Mouse (Mus musculus): ENCODE results near the gene Mfap3l.
A peak's percentile ranks its signal among the peaks of the same experiment; 100 is the strongest.
"Not testable (repeated sequence)": the region's sequence is repeated elsewhere in the genome, so short reads cannot be mapped to it uniquely, and the experiment has no call there.

The Mfap3l gene

DNA sequence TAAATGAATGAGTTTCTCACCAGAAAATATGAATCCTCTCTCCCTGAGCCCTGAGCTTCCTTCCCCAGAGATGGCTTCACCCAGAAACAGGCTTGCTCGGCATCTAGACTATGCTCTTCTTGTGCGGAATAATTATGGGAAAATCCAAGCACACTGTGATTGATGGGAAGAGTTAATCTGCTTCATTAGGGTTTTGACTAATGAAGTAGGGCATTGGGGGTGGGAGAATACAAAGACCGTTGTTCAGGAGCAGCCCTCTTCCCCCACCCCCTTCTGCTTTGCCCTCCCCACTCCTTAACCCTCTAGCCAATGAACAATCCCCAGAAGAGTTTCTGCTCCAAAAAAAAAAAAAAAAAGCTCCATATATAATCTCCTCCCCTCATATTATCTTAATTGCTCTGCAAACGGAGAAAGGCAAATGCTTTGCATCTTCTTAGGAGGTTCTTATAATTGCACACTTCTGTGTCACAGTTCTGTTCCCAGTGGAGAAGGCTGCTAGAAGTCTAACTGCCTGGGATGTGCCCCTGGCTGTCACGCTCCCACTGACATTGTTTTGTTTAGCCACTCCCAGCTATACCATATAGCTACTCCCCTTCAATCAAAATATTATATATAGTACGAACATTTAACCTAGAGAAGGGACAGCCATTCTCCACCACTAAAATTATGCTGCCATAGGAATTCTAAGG lies 24.9 kb downstream of the Mfap3l start:
- DNase-seq: no peak

DNA sequence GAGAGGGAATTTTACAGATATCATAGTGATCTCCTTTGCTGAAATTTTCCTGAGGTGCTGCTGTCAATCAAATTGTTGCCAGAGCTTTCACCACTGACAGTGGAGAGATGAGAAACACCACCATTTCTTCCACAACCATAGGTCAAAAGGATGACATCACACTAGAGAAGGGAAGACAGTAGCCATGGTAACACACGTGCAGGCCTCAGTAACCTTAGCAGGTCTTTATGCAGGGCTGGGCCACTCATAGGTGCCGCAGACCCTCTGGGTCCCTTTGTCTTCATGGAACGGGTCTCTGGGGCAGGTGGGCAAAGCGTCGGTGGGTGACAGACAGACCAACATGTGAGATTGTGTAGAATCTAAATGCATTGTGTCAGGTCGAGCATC lies 25.5 kb downstream of the Mfap3l start:
- no peak for DNase-seq

DNA sequence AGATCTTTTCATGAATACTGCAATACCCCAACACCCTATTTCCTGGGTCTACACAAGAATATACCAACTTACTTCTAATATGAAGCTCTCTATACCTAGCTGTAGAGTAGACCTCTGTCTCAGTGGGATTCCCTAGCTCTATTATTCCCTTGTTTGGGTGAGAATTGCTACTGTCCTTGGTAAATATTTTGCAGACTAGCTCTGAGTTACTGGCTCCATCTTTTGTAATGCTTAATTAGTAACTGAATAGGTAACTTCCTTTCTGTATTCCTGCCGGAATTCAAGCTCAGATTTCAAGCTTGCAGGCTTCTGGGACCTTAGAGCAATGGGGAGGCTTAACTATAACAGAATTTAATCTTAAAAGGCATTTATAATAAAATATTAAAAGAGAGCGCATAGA lies 26.1 kb downstream of the Mfap3l start:
- DNase-seq: not testable (repeated sequence)

DNA sequence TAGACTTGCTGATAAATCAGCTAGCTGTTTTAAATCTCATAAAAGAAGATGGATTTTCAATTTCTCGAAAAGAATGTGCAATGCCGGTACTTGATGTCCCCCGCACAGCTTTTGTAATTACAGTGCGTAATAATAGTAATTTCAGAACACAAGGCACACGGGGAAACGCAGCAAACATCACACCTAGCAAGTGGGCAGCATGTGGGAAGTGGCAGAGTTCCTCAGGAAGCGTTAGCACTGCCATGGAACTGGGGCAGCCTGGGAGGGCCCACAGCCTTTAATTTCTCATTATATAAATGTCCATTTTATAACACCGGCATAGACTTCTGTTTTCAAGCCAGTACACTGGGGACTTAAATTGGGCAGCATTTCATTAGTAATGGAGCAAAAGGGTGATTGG lies 27.1 kb downstream of the Mfap3l start:
- no peak for DNase-seq

DNA sequence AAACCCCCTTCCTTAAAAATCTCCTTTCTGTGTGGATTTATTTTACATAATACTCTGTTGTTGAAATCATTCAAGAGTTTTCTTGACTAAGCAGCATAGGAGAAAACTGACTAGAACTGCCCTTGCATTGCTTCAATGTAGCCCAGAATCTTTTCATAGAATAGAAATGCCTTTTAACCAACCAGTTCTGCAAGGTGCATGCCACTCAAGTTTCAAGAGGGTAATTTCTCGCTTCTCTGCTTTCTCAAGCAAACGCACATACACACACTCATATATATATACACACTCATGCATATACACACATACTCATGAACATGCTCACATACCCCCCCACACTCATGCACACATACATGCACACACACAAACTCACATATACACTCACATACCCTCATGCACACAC lies 28.6 kb downstream of the Mfap3l start:
- no peak for DNase-seq

DNA sequence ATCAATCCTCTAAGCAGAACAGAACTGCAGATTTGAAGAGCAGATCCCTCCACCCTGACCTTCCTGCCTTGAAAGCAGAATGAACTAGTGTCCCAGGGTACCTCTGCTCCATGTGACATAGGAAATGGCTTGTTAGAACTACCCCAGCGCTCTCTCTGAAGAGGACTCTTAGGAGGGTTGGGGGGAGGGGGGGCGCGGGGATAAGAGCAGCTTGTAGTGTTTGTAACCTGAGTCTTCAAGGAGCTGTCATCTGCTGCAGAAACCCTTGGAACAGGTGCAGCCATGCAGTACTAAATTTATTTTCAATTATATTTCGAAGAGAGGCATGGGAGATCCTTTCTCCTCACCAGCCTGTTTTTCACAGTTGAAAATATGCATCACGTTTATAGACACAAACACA lies 30.9 kb downstream of the Mfap3l start:
- DNase-seq: no peak

DNA sequence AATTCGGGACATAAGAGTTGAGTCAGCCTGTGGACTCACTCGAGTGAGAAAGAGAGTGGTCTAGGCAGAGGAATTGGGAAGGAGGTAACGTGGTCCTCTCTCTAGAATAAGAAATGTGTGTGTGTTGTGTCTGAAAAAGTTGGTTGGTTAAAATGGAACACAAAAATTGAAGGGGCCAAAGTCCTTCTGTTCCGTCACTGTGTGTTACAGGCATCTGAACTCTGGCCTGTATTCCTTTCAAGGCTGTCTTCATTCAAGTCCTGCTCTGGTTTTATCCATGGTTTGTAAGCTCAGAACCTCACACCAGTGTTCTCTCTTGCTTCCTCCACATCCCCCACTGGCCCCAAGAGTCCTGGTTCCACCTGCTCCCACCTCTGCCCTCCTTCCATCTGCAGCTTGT lies 33.2 kb downstream of the Mfap3l start:
- no peak for DNase-seq

DNA sequence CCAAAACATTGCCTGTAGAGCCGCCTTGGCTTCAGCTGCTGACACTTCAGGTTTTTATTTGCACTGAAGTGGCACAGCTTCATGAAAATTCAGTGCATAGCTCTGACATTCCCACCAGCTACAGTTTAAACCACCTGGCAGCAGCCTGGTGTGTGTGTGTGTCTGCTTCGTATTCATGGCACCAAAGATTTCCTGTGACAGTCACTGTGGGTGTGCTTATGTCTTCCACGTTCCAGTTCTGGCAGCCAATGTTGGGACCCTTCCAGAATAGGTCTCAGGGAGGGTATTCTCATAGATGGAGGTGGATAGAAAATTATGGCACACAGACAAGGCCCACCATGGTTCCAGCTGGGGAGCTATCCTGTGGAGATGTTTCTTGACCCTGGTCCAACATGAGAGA lies 34.2 kb downstream of the Mfap3l start:
- peak; percentile 33 for DNase-seq

DNA sequence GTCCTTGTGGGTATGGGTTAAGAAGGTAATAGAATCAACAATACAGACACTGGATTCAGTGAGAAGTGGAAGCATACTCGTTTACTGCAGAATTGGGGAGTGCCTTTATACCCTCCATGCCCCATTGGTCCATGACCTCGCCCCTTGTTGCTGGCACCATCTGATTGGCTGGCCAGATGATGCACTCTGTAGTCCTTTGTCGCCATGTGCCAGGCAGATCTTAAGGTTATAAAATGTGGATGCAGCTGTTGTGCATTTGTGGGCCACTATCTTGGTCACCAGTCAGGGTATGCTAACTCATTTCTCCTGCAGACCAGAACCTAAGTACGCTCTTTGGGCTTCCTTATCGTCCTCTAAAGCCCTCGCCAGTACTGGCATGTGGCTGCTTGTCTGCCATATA lies 46.0 kb downstream of the Mfap3l start:
- DNase-seq: no peak

DNA sequence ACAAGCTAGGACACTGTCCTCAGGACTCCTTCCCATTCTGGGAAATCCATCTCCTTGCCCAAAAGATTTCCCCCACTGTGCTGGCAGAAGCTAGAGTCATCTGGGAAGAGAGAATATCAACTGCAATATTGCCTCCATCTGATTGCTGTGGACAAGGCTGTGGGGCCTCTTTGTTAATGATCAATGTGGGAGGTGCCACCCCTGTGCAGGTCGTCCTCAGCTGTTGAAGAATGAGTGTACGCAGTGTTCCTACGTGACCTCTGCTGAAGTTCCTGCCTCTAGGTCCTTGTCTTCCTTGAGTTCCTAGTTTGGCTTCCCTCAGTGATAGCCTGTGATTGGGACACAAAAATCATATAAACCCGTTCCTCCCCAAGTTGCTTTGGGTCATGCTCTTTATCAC lies 49.2 kb downstream of the Mfap3l start:
- no peak for DNase-seq

DNA sequence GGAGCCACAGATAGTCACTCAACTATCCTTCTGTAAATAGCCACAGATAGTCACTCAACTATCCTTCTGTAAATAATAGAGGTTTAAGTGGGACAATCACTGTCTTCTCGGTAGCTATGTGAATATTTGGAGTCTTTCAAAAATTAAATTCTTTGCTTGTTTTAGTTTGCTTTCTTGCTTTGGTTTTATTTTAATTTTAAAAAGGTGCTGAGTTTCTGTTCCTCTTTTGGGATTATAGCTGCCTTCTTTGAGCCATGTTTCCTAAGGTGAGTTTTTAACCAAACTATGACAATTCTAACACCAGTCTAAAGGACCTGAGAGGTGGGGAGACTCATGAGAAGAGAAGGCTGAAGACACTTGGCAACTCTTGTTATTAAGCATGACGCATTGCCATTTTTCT lies 49.7 kb downstream of the Mfap3l start:
- DNase-seq: no peak

DNA sequence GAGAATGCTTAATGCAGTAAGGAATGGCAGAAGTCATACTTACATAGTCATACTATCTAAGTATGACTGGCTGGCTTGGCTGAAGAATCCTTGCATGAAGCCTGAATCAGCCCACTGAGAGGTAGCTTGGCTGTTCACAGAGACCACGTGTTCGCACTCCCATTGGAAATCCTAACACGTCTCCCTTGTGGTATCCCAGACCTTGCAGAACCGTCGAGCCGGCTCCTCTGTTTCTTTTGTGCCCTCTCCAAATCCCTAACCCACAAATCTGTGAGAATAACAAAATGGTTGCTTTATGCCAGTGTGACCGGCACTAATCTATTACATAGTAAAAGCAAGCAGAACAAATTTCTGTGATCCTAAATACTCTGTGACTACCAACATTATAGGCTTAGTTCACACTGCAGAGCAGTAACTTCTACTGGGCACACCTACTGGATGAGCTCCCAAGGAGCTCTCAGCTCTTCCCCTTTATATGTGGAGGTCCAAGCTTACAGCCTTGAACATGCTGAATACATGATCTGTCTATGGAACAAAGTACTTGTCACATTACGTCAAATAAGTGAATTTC lies 79.0 kb downstream of the Mfap3l start:
- no peak for DNase-seq

DNA sequence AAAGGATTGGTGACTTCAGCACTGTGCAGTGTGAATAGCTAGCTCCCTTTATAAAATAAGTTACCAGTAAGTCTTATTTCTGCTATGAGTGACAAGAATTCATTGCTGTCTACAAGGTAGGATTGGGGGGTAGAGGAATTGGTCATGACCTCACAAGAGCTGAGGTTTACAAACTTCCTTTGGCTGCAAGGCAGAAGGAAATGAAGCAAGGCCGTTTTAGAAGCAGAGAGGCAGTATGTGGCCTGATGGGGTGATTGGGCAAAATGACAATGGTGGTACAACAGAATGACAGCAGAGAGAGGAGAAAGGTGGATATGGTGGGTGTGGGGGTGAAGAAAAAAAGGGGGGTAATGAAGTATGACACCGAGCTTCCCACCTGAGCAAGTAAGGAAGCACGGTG lies 82.1 kb downstream of the Mfap3l start:
- DNase-seq: no peak

DNA sequence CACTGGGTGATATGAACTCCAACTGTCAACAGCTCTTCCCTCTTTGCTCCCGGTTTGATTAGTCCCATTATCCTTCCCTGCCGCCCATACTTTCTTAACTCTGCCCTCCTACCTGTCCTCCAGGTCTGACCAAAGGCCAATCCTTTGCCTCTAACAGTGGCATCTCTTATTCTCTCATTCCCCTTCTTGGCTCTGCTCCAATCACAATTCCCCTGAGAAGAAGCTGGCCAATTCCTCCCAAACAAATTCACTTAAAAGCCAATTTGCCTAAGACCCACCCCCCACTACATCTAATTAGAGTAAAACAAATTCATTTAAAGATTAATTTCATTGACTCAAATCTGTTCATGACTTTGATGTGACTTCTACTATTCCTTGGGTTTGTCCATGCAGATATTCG lies 86.1 kb downstream of the Mfap3l start:
- DNase-seq: no peak
